Mouse (Mus musculus) retina, postnatal 7 days (tissue): Measurements from ENCODE around the gene Lin28a.

Experiments used
- DNase-seq: peaks from one replicate; pipeline ENCODE4 v3.0.0-alpha.2; 2012; ENCODE audit warnings: low read depth, low spot score

Lin28a gene

GRCm38 (mm10) chr4:134018779-134019145 is at the start of gene Lin28a:
Gene Lin28a (minus strand): TSS chr4:134018841.
- no peak for DNase-seq

GRCm38 (mm10) chr4:134067833-134068544 is 49.3 kb upstream of the Lin28a start:
- DNase-seq: no peak

GRCm38 (mm10) chr4:134067383-134067782 is 48.7 kb upstream of the Lin28a start:
- no peak for DNase-seq

GRCm38 (mm10) chr4:134065431-134066004 is 46.9 kb upstream of the Lin28a start:
- no peak for DNase-seq

- DNase-seq: no peak
Measured at GRCm38 (mm10) chr4:134062561-134062960, 43.9 kb upstream of the Lin28a start.

- DNase-seq: no peak
Measured at GRCm38 (mm10) chr4:134061944-134062446, 43.4 kb upstream of the Lin28a start.

- DNase-seq: no peak
Measured at GRCm38 (mm10) chr4:134061166-134061830, 42.7 kb upstream of the Lin28a start.

- no peak for DNase-seq
Measured at GRCm38 (mm10) chr4:134060135-134060865, 41.7 kb upstream of the Lin28a start, which contains the start of gene Crybg2. Gene Crybg2 (plus strand): TSS chr4:134060815.

- no peak for DNase-seq
Measured at GRCm38 (mm10) chr4:134058908-134059307, 40.3 kb upstream of the Lin28a start.

GRCm38 (mm10) chr4:134058166-134058715 is 39.6 kb upstream of the Lin28a start:
- no peak for DNase-seq

GRCm38 (mm10) chr4:134053538-134053937 is 34.9 kb upstream of the Lin28a start, which contains the start of gene Zfp683:
Gene Zfp683 (plus strand): TSS chr4:134053838.
- no peak for DNase-seq

GRCm38 (mm10) chr4:134052560-134052959 is 33.9 kb upstream of the Lin28a start:
- DNase-seq: peak; percentile 32

GRCm38 (mm10) chr4:134051912-134052311 is 33.3 kb upstream of the Lin28a start:
- no peak for DNase-seq

GRCm38 (mm10) chr4:134047648-134048047 is 29.0 kb upstream of the Lin28a start:
- DNase-seq: no peak

GRCm38 (mm10) chr4:134043041-134043440 is 24.4 kb upstream of the Lin28a start:
- DNase-seq: no peak

- no peak for DNase-seq
Measured at GRCm38 (mm10) chr4:134041317-134042123, 22.9 kb upstream of the Lin28a start.

GRCm38 (mm10) chr4:134035953-134036352 is 17.3 kb upstream of the Lin28a start:
- DNase-seq: peak; percentile 74

- DNase-seq: no peak
Measured at GRCm38 (mm10) chr4:134025802-134026201, 7.2 kb upstream of the Lin28a start.

GRCm38 (mm10) chr4:134020621-134021020 is 2.0 kb upstream of the Lin28a start:
- no peak for DNase-seq

- no peak for DNase-seq
Measured at GRCm38 (mm10) chr4:134019641-134020351, 1.2 kb upstream of the Lin28a start.
